Mouse (Mus musculus) olfactory bulb, adult 2 months (tissue): ENCODE measurements at regions not wholly inside any gene's neighbourhood (a gene's known extent, or its start where the extent isn't known, plus 50 kb on each side); places are given as distances from the start of the nearest gene placed in this dataset.
A peak's percentile ranks its signal among the peaks of the same experiment; 100 is the strongest.

Experiments used
- H3K27ac ChIP-seq: fragments of 200-500 bp; 2 replicates; pipeline ENCODE4 v1.5.1; 2012; ENCODE audit warnings: low read depth, low read length; ENCODE audit not compliant: insufficient read depth
- H3K4me1 ChIP-seq: fragments of 200-500 bp; 2 replicates; pipeline ENCODE4 v1.6.1; 2012; ENCODE audit warnings: low read length; ENCODE audit not compliant: control insufficient read depth, insufficient read depth
- H3K4me3 ChIP-seq: fragments of 200-500 bp; 2 replicates; pipeline ENCODE4 v1.5.1; 2012; ENCODE audit warnings: mild to moderate bottlenecking, low read depth, low read length, moderate library complexity; ENCODE audit not compliant: insufficient read depth
- CTCF ChIP-seq: fragments of 200-500 bp; IDR thresholded peaks from 2 replicates; pipeline ENCODE4 v1.5.1; 2012; ENCODE audit warnings: low read depth, mild to moderate bottlenecking, low read length, moderate library complexity; ENCODE audit not compliant: insufficient read depth
- POLR2A ChIP-seq: fragments of 200-500 bp; IDR thresholded peaks from 2 replicates; pipeline ENCODE4 v1.6.1; 2012; ENCODE audit warnings: mild to moderate bottlenecking, low read depth, low read length, moderate library complexity; ENCODE audit not compliant: insufficient read depth
- WGBS: fragments of 180-500 bp; shearing (Covaris S2); methylation state at CpG from one replicate; pipeline ENCODE4 v1.1.7; 2018; 5-methylcytosine and 5-hydroxymethylcytosine counted together

GRCm38 (mm10) chr13:97441803-97442202 lies 200.9 kb downstream of the Enc1 start:
- 29% methylated on average over 2 of the region's 2 CpGs for WGBS
- no peak overlapping the region for H3K4me3 ChIP-seq
- peaks cover 14% of the 10 kb centered on the region for H3K4me1 ChIP-seq
- H3K27ac ChIP-seq: no peak overlapping the region
- no peak for TF ChIP-seq CTCF
- no peak for TF ChIP-seq POLR2A

GRCm38 (mm10) chr13:97439216-97439979 lies 198.5 kb downstream of the Enc1 start:
- no peak overlapping the region for H3K4me3 ChIP-seq
- TF ChIP-seq POLR2A (no peak), CTCF (no peak)
- H3K4me1 ChIP-seq: peaks cover 21% of the 10 kb centered on the region
- H3K27ac ChIP-seq: no peak overlapping the region
- WGBS: 36% methylated on average over 16 of the region's 16 CpGs

GRCm38 (mm10) chr13:97438692-97439091 lies 197.8 kb downstream of the Enc1 start:
- 67% methylated on average over 12 of the region's 12 CpGs for WGBS
- Histone ChIP-seq H3K4me1 (peaks cover 21% of the 10 kb centered on the region), H3K27ac (no peak overlapping the region), H3K4me3 (no peak overlapping the region)
- TF ChIP-seq POLR2A (no peak), CTCF (no peak)

GRCm38 (mm10) chr13:97438277-97438676 lies 197.4 kb downstream of the Enc1 start:
- H3K4me3 ChIP-seq: no peak overlapping the region
- no peak for TF ChIP-seq POLR2A
- TF ChIP-seq CTCF: no peak
- H3K4me1 ChIP-seq: peaks cover 21% of the 10 kb centered on the region
- WGBS: 98% methylated on average over 3 of the region's 3 CpGs
- H3K27ac ChIP-seq: no peak overlapping the region

GRCm38 (mm10) chr13:97436719-97437350 lies 195.9 kb downstream of the Enc1 start:
- H3K27ac ChIP-seq: no peak overlapping the region
- H3K4me1 ChIP-seq: peaks cover 17% of the 10 kb centered on the region
- WGBS: 51% methylated on average over 5 of the region's 5 CpGs
- TF ChIP-seq POLR2A (no peak), CTCF (no peak)
- H3K4me3 ChIP-seq: no peak overlapping the region

GRCm38 (mm10) chr13:97435865-97436718 lies 195.2 kb downstream of the Enc1 start:
- H3K4me1 ChIP-seq: peaks cover 14% of the 10 kb centered on the region
- TF ChIP-seq POLR2A: no peak
- TF ChIP-seq CTCF: no peak
- WGBS: 11% methylated on average over 24 of the region's 24 CpGs
- H3K4me3 ChIP-seq: peak overlapping the region; percentile 47
- no peak overlapping the region for H3K27ac ChIP-seq

- Histone ChIP-seq H3K4me1 (peaks cover 14% of the 10 kb centered on the region), H3K27ac (no peak overlapping the region), H3K4me3 (peak overlapping the region; percentile 47; the same call in 1 of the 2 replicates)
- 32% methylated on average over 20 of the region's 20 CpGs for WGBS
- TF ChIP-seq POLR2A (no peak), CTCF (no peak)
Measured at GRCm38 (mm10) chr13:97434961-97435864, 194.3 kb downstream of the Enc1 start.

- 93% methylated on average over 7 of the region's 7 CpGs for WGBS
- TF ChIP-seq POLR2A (no peak), CTCF (no peak)
- Histone ChIP-seq H3K27ac (no peak overlapping the region), H3K4me1 (peaks cover 9% of the 10 kb centered on the region), H3K4me3 (no peak overlapping the region)
Measured at GRCm38 (mm10) chr13:97434167-97434566, 193.3 kb downstream of the Enc1 start.
